Mouse (Mus musculus): ENCODE data around the gene Kif1c.
A peak's percentile ranks its signal among the peaks of the same experiment; 100 is the strongest.

Kif1c gene

GRCm38 (mm10) chr11:70667271-70668150, 32.8 kb upstream of the Kif1c start:
- no peak for DNase-seq (ENCODE audit: low read depth, low spot score)

DNA sequence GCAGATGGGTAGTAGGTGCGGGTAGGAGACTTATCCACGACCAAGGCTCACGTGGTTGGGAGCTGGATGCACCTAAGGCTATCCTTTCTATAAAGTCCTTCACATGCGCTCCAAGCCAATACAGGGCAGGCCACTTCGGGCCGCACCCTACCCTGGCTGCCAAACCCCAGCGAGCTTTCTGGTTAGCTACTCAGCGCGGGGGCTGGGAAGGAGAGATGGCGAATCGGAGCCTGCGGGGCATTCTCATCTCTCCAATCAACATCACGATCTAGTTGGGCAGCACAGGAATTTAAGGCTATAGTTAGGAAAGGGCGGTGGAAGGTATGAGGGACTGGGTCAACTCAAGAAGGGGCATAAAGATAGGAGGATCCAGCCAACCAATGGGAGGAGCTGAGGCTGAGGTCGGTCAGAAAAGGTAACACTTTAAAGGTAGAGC, 32.0 kb upstream of the Kif1c start:
- no peak for DNase-seq (ENCODE audit: low read depth, low spot score)

DNA sequence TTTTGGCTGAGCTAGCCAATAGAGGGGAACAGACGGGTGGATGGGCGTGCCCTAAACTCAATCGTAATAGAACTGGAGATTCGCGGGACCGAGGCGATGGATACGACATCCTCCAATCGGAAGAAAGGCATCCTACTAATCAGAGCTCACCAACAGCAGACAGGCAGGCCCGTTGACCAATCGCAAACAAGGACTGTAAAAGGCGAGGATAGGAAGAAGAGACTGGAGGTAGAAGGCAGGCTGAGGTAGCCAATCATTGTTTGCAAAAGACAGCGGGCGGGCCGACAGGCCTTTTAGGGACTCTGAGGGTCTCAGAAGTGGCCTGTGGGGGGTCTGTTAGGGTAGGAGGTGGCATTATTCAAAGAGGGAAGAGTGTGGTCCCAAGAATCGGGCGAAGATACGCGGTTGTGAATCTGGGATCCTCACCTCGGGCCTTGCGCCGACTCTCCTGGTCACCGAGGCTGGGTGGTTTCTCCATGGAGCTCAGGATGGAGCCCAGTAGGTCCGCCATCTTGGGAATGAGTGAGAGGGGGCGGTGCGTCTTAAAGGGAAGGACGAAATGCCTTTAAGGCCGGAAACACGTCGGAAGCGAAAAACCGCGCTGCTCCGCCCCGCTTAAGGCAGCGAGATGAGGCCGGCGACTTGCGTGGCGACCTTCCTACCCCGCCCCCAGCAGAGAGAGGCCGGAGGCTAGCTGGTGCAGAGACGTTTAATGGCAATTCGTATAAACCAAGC, 31.4 kb upstream of the Kif1c start, which contains the start of gene Spag7:
Gene Spag7, minus strand, starts transcription at position 646 of the 735 bp plus-strand sequence.
- DNase-seq (ENCODE audit: low read depth, low spot score) = peak; percentile 100

- DNase-seq (ENCODE audit: low read depth, low spot score) = peak; percentile 97
Observed at GRCm38 (mm10) chr11:70669582-70670345, 30.6 kb upstream of the Kif1c start.

GRCm38 (mm10) chr11:70670483-70670882, 29.9 kb upstream of the Kif1c start:
- no peak for DNase-seq (ENCODE audit: low read depth, low spot score)

DNA sequence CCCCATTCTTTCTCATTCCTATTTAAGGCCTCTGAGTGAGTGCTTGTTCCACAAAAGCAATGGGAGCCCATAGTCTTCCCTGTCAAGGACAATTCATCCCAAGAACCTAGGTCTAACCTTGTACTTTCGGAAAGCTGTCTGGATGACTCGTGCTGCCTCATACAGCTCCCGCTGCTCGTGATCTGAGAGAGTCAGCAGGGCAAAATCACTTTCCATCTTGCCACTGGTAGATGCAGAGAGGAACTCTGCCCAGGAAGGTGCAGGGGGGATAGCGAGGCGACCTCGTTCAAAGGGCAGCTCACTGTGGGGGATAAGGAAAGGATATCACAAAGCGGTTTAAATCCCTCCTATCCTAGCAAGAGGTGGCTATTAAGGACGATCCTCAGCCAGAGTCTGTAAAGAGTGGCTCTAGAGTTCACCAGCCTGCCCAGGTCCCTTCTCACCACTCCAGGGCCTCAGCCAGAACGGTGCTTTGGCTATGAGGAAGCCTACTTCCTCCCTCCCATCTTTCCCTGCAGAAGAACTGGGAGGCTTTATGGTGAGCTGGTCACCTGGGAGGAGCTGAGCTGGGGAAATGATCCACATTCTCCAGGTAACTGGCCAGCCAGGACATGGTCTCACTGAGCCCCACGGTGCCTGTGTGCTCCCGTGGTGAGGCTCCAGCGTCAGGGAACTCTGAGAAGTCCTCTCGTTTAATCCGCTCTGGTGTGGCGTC, 28.9 kb upstream of the Kif1c start:
- no peak for DNase-seq (ENCODE audit: low read depth, low spot score)

DNA sequence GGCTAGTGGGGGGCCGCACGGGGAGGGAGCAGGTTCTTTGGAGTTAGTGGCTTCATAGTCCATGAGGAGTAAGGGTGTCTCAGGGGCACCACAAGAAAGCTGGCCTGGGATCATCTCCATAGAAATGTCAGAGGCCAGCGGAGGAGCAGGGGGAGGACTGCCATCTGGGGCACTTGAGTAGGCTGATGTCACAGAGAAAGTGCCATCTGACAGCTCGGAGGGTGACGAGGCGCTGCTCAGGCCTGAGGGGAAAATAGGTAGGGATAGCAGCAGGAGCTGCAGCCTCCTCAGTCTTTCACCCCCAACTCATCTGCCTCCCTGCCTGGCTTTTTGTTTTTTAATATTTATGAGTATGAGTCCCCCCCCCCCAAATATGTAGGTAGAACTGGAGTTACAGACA, 26.3 kb upstream of the Kif1c start:
- no peak for DNase-seq (ENCODE audit: low read depth, low spot score)

DNA sequence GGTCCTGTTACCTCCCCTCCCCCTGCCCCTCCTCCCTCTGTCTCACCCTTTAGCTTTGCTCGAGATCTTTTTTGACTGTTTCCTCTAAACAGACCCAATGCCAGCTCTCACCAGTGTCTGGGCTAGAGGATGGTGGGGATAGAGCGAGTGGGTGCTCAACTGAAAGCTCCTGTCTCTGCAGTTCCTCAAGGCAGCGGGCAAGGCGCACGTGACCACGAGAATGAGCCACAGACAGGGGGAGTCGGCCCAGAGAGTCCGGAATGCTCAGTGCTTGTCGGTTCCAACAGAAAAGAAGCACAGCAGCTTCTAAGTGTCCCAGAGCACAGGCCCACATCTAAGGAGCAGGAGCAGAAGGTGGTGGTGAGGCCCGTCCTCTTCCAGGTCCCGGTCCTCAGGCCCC, 25.8 kb upstream of the Kif1c start:
- DNase-seq (ENCODE audit: low read depth, low spot score) = peak; percentile 50

GRCm38 (mm10) chr11:70678092-70678491, 22.3 kb upstream of the Kif1c start:
- no peak for DNase-seq (ENCODE audit: low read depth, low spot score)

DNA sequence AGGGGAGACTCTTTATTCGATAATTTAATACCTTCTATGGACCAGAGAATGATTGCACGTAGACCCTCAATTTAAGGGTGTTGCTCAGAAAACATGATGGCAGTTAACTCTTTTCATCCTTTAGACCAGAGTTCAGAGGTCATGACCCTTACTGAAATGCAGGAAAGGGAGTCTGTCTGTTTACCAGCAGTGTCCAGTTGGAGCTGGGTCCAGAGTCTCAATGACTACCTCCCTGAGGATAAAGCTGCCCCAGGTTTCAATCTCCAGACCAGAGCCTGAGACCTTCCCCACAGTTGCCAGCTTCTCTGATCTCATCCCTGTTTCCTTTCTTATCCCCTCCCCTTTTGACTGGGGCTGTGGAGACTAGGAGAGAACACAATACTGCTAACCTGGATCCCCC, 21.8 kb upstream of the Kif1c start:
- DNase-seq (ENCODE audit: low read depth, low spot score) = no peak

GRCm38 (mm10) chr11:70679361-70679760, 21.0 kb upstream of the Kif1c start:
- no peak for DNase-seq (ENCODE audit: low read depth, low spot score)

- no peak for DNase-seq (ENCODE audit: low read depth, low spot score)
Observed at GRCm38 (mm10) chr11:70679894-70680293, 20.5 kb upstream of the Kif1c start.

- no peak for DNase-seq (ENCODE audit: low read depth, low spot score)
Observed at GRCm38 (mm10) chr11:70681170-70681569, 19.2 kb upstream of the Kif1c start.

DNA sequence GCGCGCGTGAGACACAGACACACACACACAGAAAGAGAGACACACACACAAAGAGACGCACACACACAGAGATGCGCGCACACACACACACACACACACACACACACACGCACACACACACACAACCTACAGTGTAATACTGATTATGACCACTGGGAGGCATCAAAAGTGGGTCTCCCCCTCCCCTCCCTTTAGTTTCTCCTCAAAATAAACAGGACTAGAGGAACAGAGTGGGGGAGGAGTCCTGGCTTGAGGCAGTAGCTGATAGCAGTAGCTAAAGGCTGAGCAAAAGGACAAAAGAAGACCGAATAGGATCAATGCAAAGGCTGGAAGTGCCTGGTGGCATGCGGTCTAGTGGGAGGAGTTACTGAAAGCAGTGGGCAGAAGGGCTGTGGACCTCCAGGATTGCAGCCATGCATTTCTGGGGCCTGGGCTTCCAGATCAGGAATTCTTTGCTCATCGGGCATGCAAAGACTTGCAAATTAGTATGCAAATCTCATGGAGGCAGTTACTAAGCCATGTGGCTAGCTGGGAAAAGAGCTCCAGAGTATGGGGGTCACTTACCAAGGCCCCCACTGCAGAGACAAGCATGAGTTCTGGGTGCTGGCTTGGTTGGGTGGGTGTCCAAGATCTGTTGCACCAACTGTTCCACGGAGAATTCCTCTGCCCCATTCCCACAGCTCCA, 18.3 kb upstream of the Kif1c start:
- DNase-seq (ENCODE audit: low read depth, low spot score) = peak; percentile 96

GRCm38 (mm10) chr11:70683640-70684039, 16.7 kb upstream of the Kif1c start:
- no peak for DNase-seq (ENCODE audit: low read depth, low spot score)

GRCm38 (mm10) chr11:70686901-70687566, 13.3 kb upstream of the Kif1c start:
- DNase-seq (ENCODE audit: low read depth, low spot score) = peak; percentile 69

GRCm38 (mm10) chr11:70687601-70688199, 12.6 kb upstream of the Kif1c start, which contains the start of gene Camta2:
TSS of gene Camta2 (minus strand) at chr11:70688105.
- DNase-seq (ENCODE audit: low read depth, low spot score) = peak; percentile 62

DNA sequence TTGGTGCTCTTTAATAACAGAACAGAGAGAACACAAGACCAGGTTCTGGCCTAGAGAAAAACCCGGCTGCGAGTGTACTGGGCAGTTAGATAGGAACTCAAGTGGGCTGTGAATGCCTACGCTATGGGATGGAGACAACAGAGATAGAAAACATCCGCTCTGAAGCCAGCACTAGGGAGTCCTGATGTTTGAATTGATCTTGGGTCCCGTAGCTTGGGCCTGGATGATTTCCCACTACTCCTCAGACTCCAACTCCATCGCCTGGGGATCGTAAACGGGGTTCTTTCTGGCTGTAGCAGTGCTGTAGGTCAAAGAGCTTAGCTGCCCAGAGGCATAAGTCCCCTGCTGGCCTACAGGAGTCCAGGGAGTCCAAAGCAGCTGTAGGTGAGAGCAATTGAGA, 12.0 kb upstream of the Kif1c start:
- DNase-seq (ENCODE audit: low read depth, low spot score) = no peak

DNA sequence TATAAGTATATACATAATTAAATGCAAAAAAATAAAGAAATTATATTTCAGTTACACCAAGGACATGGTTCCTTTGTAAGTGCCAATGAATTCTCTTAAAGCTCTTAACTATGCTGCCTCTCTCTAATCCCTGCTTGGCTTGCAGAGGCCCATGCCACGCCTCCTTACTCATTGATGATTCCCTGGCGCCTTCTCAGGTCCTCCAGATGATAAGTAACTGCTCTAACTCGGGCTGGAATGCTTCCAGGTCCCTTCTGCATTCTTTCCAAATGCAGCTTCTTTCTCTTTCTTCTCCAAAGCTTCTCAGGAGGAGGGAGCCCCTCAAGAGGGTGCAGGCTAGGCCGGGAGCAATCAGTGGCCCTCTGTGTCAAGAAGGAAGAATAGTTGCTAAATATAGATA, 10.8 kb upstream of the Kif1c start:
- DNase-seq (ENCODE audit: low read depth, low spot score) = no peak

- DNase-seq (ENCODE audit: low read depth, low spot score) = no peak
Observed at GRCm38 (mm10) chr11:70693504-70693903, 6.8 kb upstream of the Kif1c start.

All from R1 (cell line).